Mouse (Mus musculus) olfactory bulb, adult 2 months (tissue): Measurements from ENCODE around the gene Rpl11.

Source experiments
- CTCF ChIP-seq: fragments of 200-500 bp; IDR thresholded peaks from 2 replicates; pipeline ENCODE4 v1.5.1; 2012; ENCODE audit warnings: low read depth, mild to moderate bottlenecking, low read length, moderate library complexity; ENCODE audit not compliant: insufficient read depth
- POLR2A ChIP-seq: fragments of 200-500 bp; IDR thresholded peaks from 2 replicates; pipeline ENCODE4 v1.6.1; 2012; ENCODE audit warnings: mild to moderate bottlenecking, low read depth, low read length, moderate library complexity; ENCODE audit not compliant: insufficient read depth

DNA sequence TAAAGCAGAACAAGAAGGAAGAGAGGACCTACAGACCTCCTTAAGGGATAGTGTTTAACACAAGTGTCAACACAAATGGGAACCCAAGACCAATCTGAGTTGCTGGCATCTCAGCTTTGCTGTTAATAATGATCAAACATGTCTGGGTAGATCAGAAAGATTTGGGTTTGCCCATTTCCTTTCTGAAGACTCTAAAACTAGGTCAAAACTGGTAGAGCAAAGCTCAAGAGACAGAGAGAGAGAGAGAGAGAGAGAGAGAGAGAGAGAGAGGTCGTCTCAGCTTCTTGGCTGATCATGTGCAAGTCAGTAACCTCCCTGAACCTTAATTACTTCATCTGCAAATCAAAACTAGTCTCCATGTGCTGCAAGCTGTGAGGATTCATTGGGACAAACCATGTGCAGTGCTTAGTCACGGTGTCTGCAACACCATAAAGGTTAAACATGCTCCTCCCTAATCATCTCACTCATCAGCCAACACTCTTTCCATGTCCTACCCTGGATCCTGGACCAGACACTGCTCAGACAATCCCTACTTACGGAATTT is 37.1 kb downstream of the Rpl11 start:
- TF ChIP-seq CTCF (no peak), POLR2A (no peak)
